Mouse (Mus musculus): ENCODE results near the gene Ubr1. TPM values are rescaled to one million over a fixed set of nuclear protein-coding genes. Genes with fewer than 3 reads are reported as not detected.
A peak's percentile ranks its signal among the peaks of the same experiment; 100 is the strongest.
"Not testable (repeated sequence)": the region's sequence is repeated elsewhere in the genome, so short reads cannot be mapped to it uniquely, and the experiment has no call there.

Gene Ubr1
- total and polyA plus RNA-seq, 2 experiments from 2014 or later: 27.3 to 34.8 TPM

GRCm38 (mm10) chr2:121007925-121008663 lies 37.6 kb upstream of the Ubr1 start, which contains the start of gene Ccndbp1:
Gene Ccndbp1 (plus strand): TSS chr2:121008403.
- no peak for TF ChIP-seq CTCF (IDR thresholded peaks at IDR 0.05; ENCODE audit: low read depth)
- peak; percentile 98 for ATAC-seq
- no peaks in the 10 kb centered on the region for H3K27me3 ChIP-seq (ENCODE audit: insufficient read depth, low read length)
- peak; percentile 94 for DNase-seq (ENCODE audit: low spot score)
- H3K27ac ChIP-seq: peak within 1 kb of the TSS; percentile 61
- H3K4me2 ChIP-seq (ENCODE audit: low read depth, low read length): peak within 1 kb of the TSS; percentile 93
- H3K4me3 ChIP-seq (ENCODE audit: low read length): peak within 1 kb of the TSS; percentile 82
- 2% methylated on average over 34 of the region's 34 CpGs for WGBS
- H3K36me3 ChIP-seq (ENCODE audit: insufficient read depth, low read length): peaks cover 19% of the 10 kb centered on the region
- no peaks in the 10 kb centered on the region for H3K4me1 ChIP-seq (ENCODE audit: insufficient read depth, low read length)
- no peaks in the 10 kb centered on the region for H3K9me3 ChIP-seq (ENCODE audit: low read length)
- peak within 1 kb of the TSS; percentile 71 for H3K9ac ChIP-seq (replicated peaks; ENCODE audit: low read length)

- 96% methylated on average over 1 of the region's 1 CpGs for WGBS
- no peaks in the 10 kb centered on the region for H3K4me1 ChIP-seq (ENCODE audit: insufficient read depth, low read length)
- peaks cover 10% of the 10 kb centered on the region for H3K36me3 ChIP-seq (ENCODE audit: insufficient read depth, low read length)
- TF ChIP-seq CTCF (IDR thresholded peaks at IDR 0.05; ENCODE audit: low read depth): no peak
- no peak overlapping the region for H3K9ac ChIP-seq (replicated peaks; ENCODE audit: low read length)
- no peaks in the 10 kb centered on the region for H3K9me3 ChIP-seq (ENCODE audit: low read length)
- no peak for ATAC-seq
- H3K4me3 ChIP-seq (ENCODE audit: low read length): no peak overlapping the region
- H3K27me3 ChIP-seq (ENCODE audit: insufficient read depth, low read length): no peaks in the 10 kb centered on the region
- no peak for DNase-seq (ENCODE audit: low spot score)
- no peak overlapping the region for H3K4me2 ChIP-seq (ENCODE audit: low read depth, low read length)
- H3K27ac ChIP-seq: no peak overlapping the region
Measured at GRCm38 (mm10) chr2:121006986-121007385, 36.5 kb upstream of the Ubr1 start.

- no peak overlapping the region for H3K9ac ChIP-seq (replicated peaks; ENCODE audit: low read length)
- WGBS: 86% methylated on average over 7 of the region's 7 CpGs
- no peaks in the 10 kb centered on the region for H3K9me3 ChIP-seq (ENCODE audit: low read length)
- DNase-seq (ENCODE audit: low spot score) (no peak), ATAC-seq (no peak)
- TF ChIP-seq CTCF (IDR thresholded peaks at IDR 0.05; ENCODE audit: low read depth): no peak
- H3K27me3 ChIP-seq (ENCODE audit: insufficient read depth, low read length): no peaks in the 10 kb centered on the region
- H3K4me1 ChIP-seq (ENCODE audit: insufficient read depth, low read length): no peaks in the 10 kb centered on the region
- H3K4me3 ChIP-seq (ENCODE audit: low read length): no peak overlapping the region
- H3K36me3 ChIP-seq (ENCODE audit: insufficient read depth, low read length): no peaks in the 10 kb centered on the region
- no peak overlapping the region for H3K27ac ChIP-seq
- H3K4me2 ChIP-seq (ENCODE audit: low read depth, low read length): no peak overlapping the region
Measured at GRCm38 (mm10) chr2:121004018-121004811, 33.7 kb upstream of the Ubr1 start.

GRCm38 (mm10) chr2:121003586-121003985 lies 33.1 kb upstream of the Ubr1 start:
- DNase-seq (ENCODE audit: low spot score) (no peak), ATAC-seq (no peak)
- peak; percentile 47 for TF ChIP-seq CTCF (IDR thresholded peaks at IDR 0.05; ENCODE audit: low read depth)
- Histone ChIP-seq H3K4me2 (ENCODE audit: low read depth, low read length) (no peak overlapping the region), H3K27me3 (ENCODE audit: insufficient read depth, low read length) (no peaks in the 10 kb centered on the region), H3K27ac (no peak overlapping the region), H3K9ac (replicated peaks; ENCODE audit: low read length) (no peak overlapping the region), H3K4me1 (ENCODE audit: insufficient read depth, low read length) (no peaks in the 10 kb centered on the region), H3K36me3 (ENCODE audit: insufficient read depth, low read length) (no peaks in the 10 kb centered on the region), H3K4me3 (ENCODE audit: low read length) (no peak overlapping the region), H3K9me3 (ENCODE audit: low read length) (no peaks in the 10 kb centered on the region)
- 75% methylated on average over 2 of the region's 2 CpGs for WGBS

- Histone ChIP-seq H3K9me3 (ENCODE audit: low read length) (no peaks in the 10 kb centered on the region), H3K36me3 (ENCODE audit: insufficient read depth, low read length) (no peaks in the 10 kb centered on the region), H3K4me2 (ENCODE audit: low read depth, low read length) (no peak overlapping the region), H3K4me3 (ENCODE audit: low read length) (no peak overlapping the region), H3K4me1 (ENCODE audit: insufficient read depth, low read length) (no peaks in the 10 kb centered on the region), H3K27me3 (ENCODE audit: insufficient read depth, low read length) (no peaks in the 10 kb centered on the region), H3K27ac (no peak overlapping the region), H3K9ac (replicated peaks; ENCODE audit: low read length) (no peak overlapping the region)
- 81% methylated on average over 8 of the region's 8 CpGs for WGBS
- no peak for DNase-seq (ENCODE audit: low spot score)
- no peak for TF ChIP-seq CTCF (IDR thresholded peaks at IDR 0.05; ENCODE audit: low read depth)
- ATAC-seq: no peak
Measured at GRCm38 (mm10) chr2:120998863-120999262, 28.3 kb upstream of the Ubr1 start.

GRCm38 (mm10) chr2:120996607-120997006 lies 26.1 kb upstream of the Ubr1 start:
- WGBS: 65% methylated on average over 1 of the region's 1 CpGs
- not testable (repeated sequence) for H3K27me3 ChIP-seq (ENCODE audit: insufficient read depth, low read length); H3K9ac ChIP-seq (replicated peaks; ENCODE audit: low read length); H3K9me3 ChIP-seq (ENCODE audit: low read length); H3K27ac ChIP-seq; H3K4me3 ChIP-seq (ENCODE audit: low read length); H3K4me1 ChIP-seq (ENCODE audit: insufficient read depth, low read length); DNase-seq (ENCODE audit: low spot score); H3K36me3 ChIP-seq (ENCODE audit: insufficient read depth, low read length); H3K4me2 ChIP-seq (ENCODE audit: low read depth, low read length); ATAC-seq

Data from hindbrain, postnatal 0 days (tissue).